Mouse (Mus musculus) c-Kit-positive CD71-positive TER-119-negative erythroid progenitor cells, embryonic 14.5 days (primary cell): ENCODE data around the gene Lamb2.

Source experiments
- DNase-seq: peaks from one replicate; pipeline ENCODE4 v3.0.0-alpha.2; 2013; ENCODE audit warnings: low read depth

The Lamb2 gene

GRCm38 (mm10) chr9:108479721-108480351 is at the start of gene Lamb2:
Gene Lamb2, plus strand, starts transcription at chr9:108479736.
- no peak for DNase-seq

GRCm38 (mm10) chr9:108431431-108432067 is 48.0 kb upstream of the Lamb2 start:
- DNase-seq = no peak

- DNase-seq = no peak
Measured at GRCm38 (mm10) chr9:108436182-108436581, 43.4 kb upstream of the Lamb2 start, which contains the start of gene BC048562. Gene BC048562, plus strand, starts transcription at chr9:108436482.

- DNase-seq = no peak
Measured at GRCm38 (mm10) chr9:108439176-108439575, 40.4 kb upstream of the Lamb2 start.

DNA sequence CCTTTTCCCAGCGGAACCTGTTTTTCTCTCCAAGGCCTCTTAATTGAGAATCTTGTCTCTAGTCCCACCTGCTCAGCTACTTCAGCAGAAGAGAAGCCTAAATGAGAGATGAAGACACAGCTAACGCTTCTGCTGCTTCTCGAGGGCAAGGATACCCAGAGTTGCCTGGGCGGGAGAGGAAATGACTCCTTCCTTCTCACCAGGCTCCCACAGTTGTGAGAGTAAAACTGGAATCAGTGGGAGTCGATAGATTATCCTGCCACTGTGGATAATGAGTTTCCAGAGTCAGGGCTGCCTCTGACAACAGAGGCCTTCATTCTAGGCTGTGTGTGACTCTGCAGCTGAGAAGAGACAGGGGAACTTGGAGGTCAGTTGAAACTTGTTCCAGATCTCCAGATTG is 39.1 kb upstream of the Lamb2 start:
- no peak for DNase-seq

- DNase-seq = no peak
Measured at GRCm38 (mm10) chr9:108441236-108441919, 38.2 kb upstream of the Lamb2 start.

- DNase-seq = no peak
Measured at GRCm38 (mm10) chr9:108445125-108445524, 34.4 kb upstream of the Lamb2 start.

GRCm38 (mm10) chr9:108449860-108450259 is 29.7 kb upstream of the Lamb2 start:
- DNase-seq = no peak

GRCm38 (mm10) chr9:108450292-108451169 is 29.0 kb upstream of the Lamb2 start:
- DNase-seq = no peak

- no peak for DNase-seq
Measured at GRCm38 (mm10) chr9:108451170-108451493, 28.4 kb upstream of the Lamb2 start.

- DNase-seq = no peak
Measured at GRCm38 (mm10) chr9:108451519-108452160, 27.9 kb upstream of the Lamb2 start.

GRCm38 (mm10) chr9:108452291-108452906 is 27.1 kb upstream of the Lamb2 start:
- DNase-seq = peak; percentile 89

DNA sequence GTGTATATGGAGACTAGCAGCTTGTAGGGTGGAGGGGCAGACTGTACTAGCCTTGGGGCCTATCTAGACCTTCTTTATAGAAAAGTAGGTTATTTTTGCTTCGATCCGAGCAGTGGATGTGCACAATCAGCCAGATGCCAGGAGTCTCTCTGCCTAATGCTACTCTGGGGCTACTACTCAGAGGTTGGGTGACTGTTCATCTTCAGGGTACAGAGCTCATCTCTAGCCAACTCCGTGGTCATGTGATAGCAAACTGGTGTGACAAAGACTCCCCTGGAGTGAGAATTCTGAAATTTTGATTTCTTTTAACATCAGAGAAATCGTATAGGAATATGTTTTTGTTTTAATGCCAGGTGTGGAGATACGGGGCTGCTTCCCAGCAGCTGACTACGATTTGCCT is 26.6 kb upstream of the Lamb2 start:
- DNase-seq = no peak

GRCm38 (mm10) chr9:108453458-108453857 is 26.1 kb upstream of the Lamb2 start:
- DNase-seq = no peak

DNA sequence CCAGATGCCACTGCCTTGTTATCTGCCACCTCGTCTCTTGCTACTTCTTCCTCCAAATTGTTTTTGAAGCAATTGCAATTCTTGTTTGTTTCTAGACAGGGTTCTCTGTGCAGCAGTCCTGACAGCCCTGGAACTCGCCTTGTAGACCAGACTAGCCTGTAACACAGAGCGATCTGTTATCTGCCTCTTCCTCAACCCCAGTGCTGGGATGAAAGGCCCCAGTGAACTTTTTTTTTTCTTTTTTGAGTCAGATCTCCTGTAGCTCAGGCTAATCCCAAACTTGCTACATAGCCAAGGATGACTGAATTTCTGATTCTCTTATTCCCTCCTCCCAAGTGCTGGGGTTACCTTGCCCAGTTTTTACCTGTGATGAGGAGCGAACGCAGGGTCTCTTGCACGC is 25.1 kb upstream of the Lamb2 start:
- no peak for DNase-seq

- DNase-seq = no peak
Measured at GRCm38 (mm10) chr9:108455747-108456571, 23.6 kb upstream of the Lamb2 start.

DNA sequence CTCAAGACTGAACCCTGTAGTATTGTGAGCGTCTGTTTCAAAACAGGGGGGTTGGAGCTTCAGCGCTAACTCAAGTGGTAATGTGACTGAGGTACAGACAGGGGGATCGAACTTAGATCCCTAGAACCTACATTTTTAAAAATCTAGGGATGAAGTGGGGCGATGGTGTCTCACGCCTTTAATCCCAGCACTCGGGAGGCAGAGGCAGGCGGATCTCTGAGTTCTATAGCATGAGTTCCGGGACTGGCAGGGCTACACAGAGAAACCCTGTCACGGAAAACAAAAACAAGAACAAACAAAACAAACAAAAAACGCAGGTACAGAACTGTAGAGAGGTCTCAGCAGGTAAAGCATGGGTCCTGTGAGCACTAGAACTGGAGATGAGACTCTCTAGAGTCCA is 22.6 kb upstream of the Lamb2 start:
- no peak for DNase-seq

DNA sequence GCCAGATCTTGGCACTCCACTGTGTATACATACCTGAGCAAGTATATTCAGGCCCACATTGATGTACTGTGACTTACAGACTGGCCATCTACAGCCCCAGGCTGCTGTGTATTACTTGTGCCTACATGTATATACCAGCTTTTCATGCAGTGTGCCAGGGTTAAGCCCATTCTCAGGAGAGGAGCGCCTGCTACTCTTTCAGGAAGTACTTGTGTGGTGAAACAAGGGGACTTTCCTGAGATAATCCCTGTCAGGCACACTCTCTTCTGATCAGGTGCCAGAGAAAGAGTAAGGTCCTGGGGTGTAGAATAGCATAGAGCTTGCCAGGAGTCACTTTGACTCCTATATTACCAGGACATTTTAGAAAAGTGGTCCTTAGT is 19.6 kb upstream of the Lamb2 start:
- no peak for DNase-seq

DNA sequence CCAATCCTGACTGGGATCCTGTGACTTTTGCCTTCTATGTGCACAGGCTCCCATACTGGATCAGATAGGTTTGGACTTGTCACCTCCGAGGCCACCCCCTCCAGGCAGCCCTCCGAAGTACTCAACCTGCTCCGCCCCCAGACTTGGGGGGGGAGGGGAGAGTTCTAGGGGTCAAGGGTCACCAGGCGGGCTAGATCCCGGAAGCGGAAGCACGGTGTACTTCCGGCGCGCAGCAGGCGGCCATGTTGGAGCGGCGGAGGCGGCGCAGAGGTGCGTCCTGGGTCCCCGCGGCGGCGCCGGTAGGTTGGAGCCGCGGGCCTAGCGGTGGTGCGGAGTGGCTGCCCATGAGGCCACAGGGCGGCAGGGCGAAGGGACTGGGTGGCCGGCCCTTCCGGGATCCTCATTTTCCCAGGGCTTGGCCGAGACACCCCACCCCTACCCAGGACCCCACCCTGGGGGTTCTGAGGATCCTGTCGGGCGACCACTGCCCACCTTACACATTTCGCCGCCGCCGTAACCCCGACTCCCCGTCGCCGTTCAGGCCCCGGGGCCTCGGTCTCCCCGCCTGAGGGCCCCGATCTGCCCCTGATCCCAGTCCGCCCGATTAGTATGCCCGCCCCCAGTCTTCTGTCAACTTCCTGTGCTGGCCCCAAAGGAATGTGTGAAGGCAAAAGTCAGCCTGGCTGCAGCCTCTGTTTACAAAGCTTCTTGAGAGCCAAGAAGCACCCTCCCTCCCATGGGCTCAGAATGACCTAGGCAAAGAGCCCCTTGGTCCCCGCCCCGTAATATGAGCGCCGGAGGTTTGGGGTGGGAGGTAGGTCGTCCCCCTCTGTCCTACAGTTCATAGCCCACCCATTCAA is 19.0 kb upstream of the Lamb2 start, which contains the start of gene Ccdc71:
Gene Ccdc71, plus strand, starts transcription at position 209 of the 860 bp plus-strand sequence.
- peak; percentile 76 for DNase-seq
